ENCODE assay signal across 26 mouse cellular contexts in the genomic region with DNA sequence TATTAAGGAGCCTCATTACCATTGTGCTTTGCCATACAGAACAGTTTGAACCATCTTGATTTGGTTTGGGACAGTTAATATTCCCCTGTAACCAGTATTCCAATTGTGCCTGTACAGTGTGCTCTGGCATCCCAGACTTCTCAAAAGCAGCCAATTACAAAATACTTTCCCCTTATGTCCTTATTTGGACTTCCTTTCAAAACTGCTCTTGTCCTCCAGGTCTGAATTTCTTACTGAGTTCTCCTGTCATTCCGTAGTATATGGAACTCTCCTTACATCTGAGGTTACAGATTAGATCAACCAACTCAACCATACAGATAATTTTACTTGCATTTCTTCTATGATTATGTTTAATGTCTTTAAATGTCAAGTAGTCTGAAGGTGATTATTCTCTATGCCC. TPM values are rescaled to one million over a fixed set of nuclear protein-coding genes. Genes with fewer than 3 reads are reported as not detected.
"Had no signal": no experiment of that assay in that cellular context is flagged by ENCODE, and none has a peak within 500 bp of the region (broad histone marks: within the 10 kb centered on the region; RNA-seq: fewer than 3 reads in every experiment).

No protein-coding gene starts in this region.

- H3K27ac ChIP-seq: kidney, postnatal 0 days; layer of hippocampus, adult 2 months; limb, embryonic 10.5 days; limb, embryonic 13.5 days; liver, embryonic 13.5 days; macrophage; midbrain, embryonic 10.5 days; midbrain, embryonic 13.5 days; neural tube, embryonic 12.5 days; neural tube, embryonic 15.5 days; stomach, postnatal 0 days had no signal

- ATAC-seq: midbrain, embryonic 13.5 days; midbrain, embryonic 16.5 days had no signal

- H3K4me3 ChIP-seq: layer of hippocampus, adult 2 months; limb, embryonic 10.5 days; limb, embryonic 13.5 days; liver, embryonic 13.5 days; megakaryocyte, embryonic 14.5 days; midbrain, embryonic 10.5 days; midbrain, embryonic 13.5 days; neural tube, embryonic 12.5 days; neural tube, embryonic 15.5 days had no signal

- H3K27me3 ChIP-seq: midbrain, embryonic 13.5 days; neural tube, embryonic 12.5 days; neural tube, embryonic 15.5 days had no signal

- DNase-seq: kidney, adult 2 months; kidney, postnatal 25 days; layer of hippocampus, adult 9-11 months; liver; liver, embryonic 13.5 days; lung, adult 2 months; lung, postnatal 14 days; right cerebral cortex, adult 18-20 months; right cerebral cortex, postnatal 14 days; right cerebral cortex, postnatal 4 days; thymus, adult 2 months; thymus, postnatal 14 days; thymus, postnatal 4 days had no signal

- H3K9ac ChIP-seq: limb, embryonic 13.5 days; liver, embryonic 13.5 days; midbrain, embryonic 13.5 days; neural tube, embryonic 12.5 days; neural tube, embryonic 15.5 days had no signal

- H3K36me3 ChIP-seq: limb, embryonic 10.5 days; limb, embryonic 13.5 days; liver, embryonic 13.5 days; midbrain, embryonic 10.5 days; midbrain, embryonic 13.5 days; neural tube, embryonic 12.5 days; neural tube, embryonic 15.5 days had no signal

- H3K9me3 ChIP-seq: limb, embryonic 10.5 days; liver, embryonic 13.5 days; midbrain, embryonic 10.5 days; midbrain, embryonic 13.5 days; neural tube, embryonic 12.5 days; neural tube, embryonic 15.5 days had no signal

- H3K4me2 ChIP-seq: limb, embryonic 13.5 days; liver, embryonic 13.5 days; midbrain, embryonic 13.5 days; neural tube, embryonic 12.5 days; neural tube, embryonic 15.5 days had no signal

RNA-seq across cellular contexts. Expression of a gene that starts 2.1 kb away (rescaled TPM):
- polyA plus RNA-seq: limb, embryonic 10.5 days; liver, embryonic 16.5 days; midbrain, embryonic 13.5 days had no signal
